ENCODE assay signal across 30 mouse cellular contexts in the genomic region with DNA sequence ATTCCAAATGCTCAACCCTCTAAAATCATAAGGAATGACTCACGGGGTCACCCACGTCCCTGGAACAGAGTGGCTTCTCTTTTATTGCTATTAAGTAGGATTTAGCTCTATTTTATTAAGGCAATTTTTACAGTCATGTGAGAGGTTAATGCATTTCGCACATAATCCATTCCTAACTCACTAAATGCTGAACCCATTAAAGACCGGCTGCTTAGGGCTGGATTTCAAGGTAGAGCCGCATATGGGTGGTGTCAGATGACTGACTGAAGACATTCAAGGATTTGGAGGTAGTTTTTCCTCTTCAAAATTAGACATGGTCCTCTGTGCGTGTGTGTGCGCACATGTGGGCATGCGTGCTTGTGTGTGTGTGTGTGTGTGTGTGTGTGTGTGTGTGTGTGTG.
"Had no signal": no experiment of that assay in that cellular context is flagged by ENCODE, and none has a peak within 500 bp of the region (broad histone marks: within the 10 kb centered on the region; RNA-seq: fewer than 3 reads in every experiment).

No protein-coding gene starts in this region.

- H3K4me3 ChIP-seq: left cerebral cortex, adult 2 months; limb, embryonic 13.5 days; limb, embryonic 15.5 days; liver, embryonic 12.5 days; liver, embryonic 13.5 days; liver, embryonic 15.5 days; lung, embryonic 15.5 days; megakaryocyte, embryonic 14.5 days; midbrain, embryonic 10.5 days; midbrain, embryonic 12.5 days; midbrain, embryonic 13.5 days; midbrain, embryonic 15.5 days; myocyte had no signal

- H3K36me3 ChIP-seq: limb, embryonic 13.5 days; limb, embryonic 15.5 days; liver, embryonic 12.5 days; liver, embryonic 13.5 days; liver, embryonic 15.5 days; lung, embryonic 15.5 days; midbrain, embryonic 10.5 days; midbrain, embryonic 12.5 days; midbrain, embryonic 13.5 days; midbrain, embryonic 15.5 days had no signal

- H3K9ac ChIP-seq: limb, embryonic 13.5 days; limb, embryonic 15.5 days; liver, embryonic 12.5 days; liver, embryonic 13.5 days; liver, embryonic 14.5 days; liver, embryonic 15.5 days; liver, postnatal 0 days; lung, embryonic 14.5 days; lung, embryonic 15.5 days; midbrain, embryonic 12.5 days; midbrain, embryonic 13.5 days; midbrain, embryonic 15.5 days had no signal

- H3K9me3 ChIP-seq: limb, embryonic 13.5 days; limb, embryonic 15.5 days; liver, embryonic 12.5 days; liver, embryonic 13.5 days; liver, embryonic 15.5 days; lung, embryonic 15.5 days; megakaryocyte, embryonic 14.5 days; midbrain, embryonic 10.5 days; midbrain, embryonic 12.5 days; midbrain, embryonic 13.5 days; midbrain, embryonic 15.5 days had no signal

- H3K27ac ChIP-seq: left cerebral cortex, adult 2 months; limb, embryonic 13.5 days; limb, embryonic 15.5 days; liver, embryonic 12.5 days; liver, embryonic 13.5 days; liver, embryonic 14.5 days; liver, embryonic 15.5 days; lung, embryonic 15.5 days; macrophage; midbrain, embryonic 10.5 days; midbrain, embryonic 12.5 days; midbrain, embryonic 13.5 days; midbrain, embryonic 15.5 days had no signal

- DNase-seq: left cerebral cortex, postnatal 4 days; liver; liver, embryonic 13.5 days; liver, postnatal 0 days; lung, adult 18-20 months; lung, adult 2 months; lung, embryonic 14.5 days; lung, postnatal 10 days; lung, postnatal 14 days; lung, postnatal 36 days; lung, postnatal 4 days; midbrain, embryonic 14.5 days had no signal

- H3K4me1 ChIP-seq: limb, embryonic 15.5 days; liver, embryonic 12.5 days; liver, embryonic 13.5 days; liver, embryonic 15.5 days; lung, embryonic 15.5 days; megakaryocyte, embryonic 14.5 days; midbrain, embryonic 12.5 days; midbrain, embryonic 13.5 days; midbrain, embryonic 15.5 days had no signal

- H3K27me3 ChIP-seq: limb, embryonic 13.5 days; limb, embryonic 15.5 days; liver, embryonic 12.5 days; liver, embryonic 13.5 days; liver, embryonic 15.5 days; lung, embryonic 15.5 days; megakaryocyte, embryonic 14.5 days; midbrain, embryonic 12.5 days; midbrain, embryonic 13.5 days; midbrain, embryonic 15.5 days had no signal

- ATAC-seq: liver, embryonic 12.5 days; liver, postnatal 0 days; lung, postnatal 0 days; midbrain, embryonic 13.5 days; midbrain, embryonic 15.5 days; midbrain, embryonic 16.5 days had no signal

- H3K4me2 ChIP-seq: limb, embryonic 13.5 days; limb, embryonic 15.5 days; liver, embryonic 11.5 days; liver, embryonic 12.5 days; liver, embryonic 13.5 days; liver, embryonic 15.5 days; lung, embryonic 14.5 days; lung, embryonic 15.5 days; midbrain, embryonic 11.5 days; midbrain, embryonic 12.5 days; midbrain, embryonic 13.5 days; midbrain, embryonic 15.5 days had no signal
